Mouse (Mus musculus) forebrain, embryonic 10.5 days (tissue): ENCODE results near the gene Zfand3. TPM values are rescaled to one million over a fixed set of nuclear protein-coding genes. Genes with fewer than 3 reads are reported as not detected.

Experiments
- DNase-seq: peaks from one replicate; pipeline ENCODE4 v3.0.0-alpha.2; 2017; ENCODE audit warnings: low spot score; ENCODE audit errors: extremely low spot score
- H3K27ac ChIP-seq: fragments of 300-500 bp; sonication (generic); 2 replicates; pipeline ENCODE4 v1.5.1; 2016; ENCODE audit warnings: mild to moderate bottlenecking
- H3K27me3 ChIP-seq: fragments of 300-500 bp; sonication (generic); 2 replicates; pipeline ENCODE4 v1.6.1; 2016; ENCODE audit warnings: mild to moderate bottlenecking; ENCODE audit not compliant: poor library complexity, severe bottlenecking
- H3K36me3 ChIP-seq: fragments of 300-500 bp; sonication (generic); replicated peaks from 2 replicates; pipeline ENCODE4 v1.6.1; 2016; ENCODE audit warnings: mild to moderate bottlenecking, moderate library complexity
- H3K4me1 ChIP-seq: fragments of 300-500 bp; sonication (generic); 2 replicates; pipeline ENCODE4 v1.6.1; 2016
- H3K4me3 ChIP-seq: fragments of 300-500 bp; sonication (generic); 2 replicates; pipeline ENCODE4 v1.5.1; 2016; ENCODE audit warnings: mild to moderate bottlenecking, moderate library complexity
- H3K9me3 ChIP-seq: fragments of 300-500 bp; sonication (generic); 2 replicates; pipeline ENCODE4 v1.6.1; 2016; ENCODE audit warnings: mild to moderate bottlenecking, moderate library complexity
- WGBS: fragments of 180-500 bp; shearing (Covaris S2); methylation state at CpG from one replicate; pipeline ENCODE4 v1.1.7; 2016; 5-methylcytosine and 5-hydroxymethylcytosine counted together
- polyA plus RNA-seq: library from polyadenylated mRNA; unstranded; fragments of >200 nt; fragmentation: Nextera tagmentation; extraction: Ambion mirVana; gene quantifications from 2 replicates; pipeline ENCODE4 v1.2.1, GENCODE M21; 2016

Gene Zfand3
- polyA plus RNA-seq, 1 experiment from 2014 or later = 71.3 TPM

GRCm38 (mm10) chr17:30005451-30005941 is 963 bp downstream of the Zfand3 start:
- under 1% methylated on average over 19 of the region's 19 CpGs for WGBS
- H3K4me3 ChIP-seq = peak overlapping the region; percentile 97
- H3K9me3 ChIP-seq = no peaks in the 10 kb centered on the region; the same call in 1 of the 2 replicates
- H3K27me3 ChIP-seq = no peaks in the 10 kb centered on the region
- peak; percentile 60 for DNase-seq
- peaks cover 31% of the 10 kb centered on the region for H3K36me3 ChIP-seq
- H3K27ac ChIP-seq = peak overlapping the region; percentile 100
- peaks cover 56% of the 10 kb centered on the region for H3K4me1 ChIP-seq

- Histone ChIP-seq H3K27me3 (no peaks in the 10 kb centered on the region), H3K9me3 (no peaks in the 10 kb centered on the region; the same call in 1 of the 2 replicates), H3K4me1 (peaks cover 56% of the 10 kb centered on the region), H3K27ac (no peak overlapping the region), H3K36me3 (peaks cover 32% of the 10 kb centered on the region), H3K4me3 (peak overlapping the region; percentile 97; the same call in 1 of the 2 replicates)
- 82% methylated on average over 2 of the region's 2 CpGs for WGBS
- no peak for DNase-seq
Observed at GRCm38 (mm10) chr17:30006877-30007276, 2.3 kb downstream of the Zfand3 start.

GRCm38 (mm10) chr17:30007883-30008282 is 3.4 kb downstream of the Zfand3 start:
- Histone ChIP-seq H3K9me3 (peaks cover 5% of the 10 kb centered on the region; the same call in 1 of the 2 replicates), H3K36me3 (peaks cover 42% of the 10 kb centered on the region), H3K4me1 (peaks cover 55% of the 10 kb centered on the region), H3K4me3 (no peak overlapping the region), H3K27me3 (no peaks in the 10 kb centered on the region), H3K27ac (no peak overlapping the region)
- DNase-seq = no peak
- 90% methylated on average over 6 of the region's 6 CpGs for WGBS

- no peak overlapping the region for H3K4me3 ChIP-seq
- no peak for DNase-seq
- H3K27ac ChIP-seq = no peak overlapping the region
- peaks cover 45% of the 10 kb centered on the region for H3K36me3 ChIP-seq
- H3K4me1 ChIP-seq = peaks cover 50% of the 10 kb centered on the region
- no peaks in the 10 kb centered on the region for H3K27me3 ChIP-seq
- H3K9me3 ChIP-seq = peaks cover 5% of the 10 kb centered on the region; the same call in 1 of the 2 replicates
Observed at GRCm38 (mm10) chr17:30008392-30008791, 3.9 kb downstream of the Zfand3 start.

- H3K27me3 ChIP-seq = no peaks in the 10 kb centered on the region
- whole genome bisulfite sequencing = 97% methylated on average over 4 of the region's 4 CpGs
- H3K36me3 ChIP-seq = peaks cover 45% of the 10 kb centered on the region
- H3K4me3 ChIP-seq = no peak overlapping the region
- DNase-seq = no peak
- no peak overlapping the region for H3K27ac ChIP-seq
- H3K4me1 ChIP-seq = peaks cover 15% of the 10 kb centered on the region
- H3K9me3 ChIP-seq = peaks cover 12% of the 10 kb centered on the region
Observed at GRCm38 (mm10) chr17:30014660-30015059, 10.1 kb downstream of the Zfand3 start.

GRCm38 (mm10) chr17:30018927-30019610 is 14.5 kb downstream of the Zfand3 start:
- 87% methylated on average over 12 of the region's 12 CpGs for WGBS
- no peak overlapping the region for H3K27ac ChIP-seq
- peaks cover 36% of the 10 kb centered on the region for H3K4me1 ChIP-seq
- H3K27me3 ChIP-seq = no peaks in the 10 kb centered on the region
- H3K4me3 ChIP-seq = no peak overlapping the region
- DNase-seq = no peak
- peaks cover 3% of the 10 kb centered on the region; the same call in 1 of the 2 replicates for H3K9me3 ChIP-seq
- peaks cover 18% of the 10 kb centered on the region for H3K36me3 ChIP-seq

GRCm38 (mm10) chr17:30019942-30020341 is 15.4 kb downstream of the Zfand3 start:
- Histone ChIP-seq H3K36me3 (peaks cover 11% of the 10 kb centered on the region; the same call in 1 of the 2 replicates), H3K4me1 (peaks cover 36% of the 10 kb centered on the region), H3K9me3 (no peaks in the 10 kb centered on the region), H3K27me3 (no peaks in the 10 kb centered on the region), H3K27ac (no peak overlapping the region), H3K4me3 (no peak overlapping the region)
- no peak for DNase-seq
- WGBS = 86% methylated on average over 6 of the region's 6 CpGs

- 65% methylated on average over 5 of the region's 5 CpGs for WGBS
- Histone ChIP-seq H3K27ac (no peak overlapping the region), H3K4me3 (no peak overlapping the region), H3K4me1 (peaks cover 46% of the 10 kb centered on the region), H3K27me3 (no peaks in the 10 kb centered on the region), H3K36me3 (0 out of 2 replicates have a peak, but pooled peaks cover 2% of the 10 kb centered on the region), H3K9me3 (no peaks in the 10 kb centered on the region)
- peak; percentile 62 for DNase-seq
Observed at GRCm38 (mm10) chr17:30024651-30025050, 20.1 kb downstream of the Zfand3 start.

- 80% methylated on average over 6 of the region's 6 CpGs for WGBS
- no peak overlapping the region for H3K4me3 ChIP-seq
- peaks cover 27% of the 10 kb centered on the region for H3K4me1 ChIP-seq
- no peaks in the 10 kb centered on the region for H3K27me3 ChIP-seq
- no peaks in the 10 kb centered on the region for H3K9me3 ChIP-seq
- no peak overlapping the region for H3K27ac ChIP-seq
- H3K36me3 ChIP-seq = no peaks in the 10 kb centered on the region
- no peak for DNase-seq
Observed at GRCm38 (mm10) chr17:30026617-30027016, 22.1 kb downstream of the Zfand3 start.

GRCm38 (mm10) chr17:30027343-30028029 is 23.0 kb downstream of the Zfand3 start:
- Histone ChIP-seq H3K4me1 (peaks cover 28% of the 10 kb centered on the region), H3K27ac (0 out of 2 replicates have a peak overlapping the region, but pooled peaks have one; percentile 15), H3K4me3 (no peak overlapping the region), H3K27me3 (no peaks in the 10 kb centered on the region), H3K9me3 (no peaks in the 10 kb centered on the region), H3K36me3 (no peaks in the 10 kb centered on the region)
- 88% methylated on average over 1 of the region's 1 CpGs for WGBS
- no peak for DNase-seq

GRCm38 (mm10) chr17:30029633-30030226 is 25.2 kb downstream of the Zfand3 start:
- 92% methylated on average over 7 of the region's 7 CpGs for WGBS
- H3K36me3 ChIP-seq = 0 out of 2 replicates have a peak, but pooled peaks cover 3% of the 10 kb centered on the region
- no peaks in the 10 kb centered on the region for H3K9me3 ChIP-seq
- no peak for DNase-seq
- peaks cover 28% of the 10 kb centered on the region for H3K4me1 ChIP-seq
- H3K27me3 ChIP-seq = no peaks in the 10 kb centered on the region
- H3K27ac ChIP-seq = no peak overlapping the region
- H3K4me3 ChIP-seq = no peak overlapping the region

- WGBS = 93% methylated on average over 4 of the region's 4 CpGs
- Histone ChIP-seq H3K27ac (no peak overlapping the region), H3K27me3 (no peaks in the 10 kb centered on the region), H3K4me3 (no peak overlapping the region), H3K36me3 (peaks cover 10% of the 10 kb centered on the region), H3K9me3 (no peaks in the 10 kb centered on the region), H3K4me1 (peaks cover 4% of the 10 kb centered on the region; the same call in 1 of the 2 replicates)
- DNase-seq = no peak
Observed at GRCm38 (mm10) chr17:30032796-30033195, 28.3 kb downstream of the Zfand3 start.
